Mouse (Mus musculus) cortical plate, adult 2 months (tissue): ENCODE results near the gene Shroom3. TPM values are rescaled to one million over a fixed set of nuclear protein-coding genes. Genes with fewer than 3 reads are reported as not detected.

Experiments
- H3K27ac ChIP-seq: fragments of 200-500 bp; 2 replicates; pipeline ENCODE4 v1.5.1; 2012; ENCODE audit warnings: low read length, control low read depth, inconsistent platforms; ENCODE audit not compliant: insufficient read depth
- H3K4me1 ChIP-seq: fragments of 200-500 bp; 2 replicates; pipeline ENCODE4 v1.6.1; 2011; ENCODE audit warnings: low read length; ENCODE audit not compliant: control insufficient read depth, insufficient read depth
- H3K4me3 ChIP-seq: fragments of 200-500 bp; 2 replicates; pipeline ENCODE4 v1.5.1; 2011; ENCODE audit warnings: mild to moderate bottlenecking, low read length, control low read depth; ENCODE audit not compliant: insufficient read depth
- CTCF ChIP-seq: fragments of 200-500 bp; IDR thresholded peaks from 2 replicates; pipeline ENCODE4 v1.5.1; 2011; ENCODE audit warnings: mild to moderate bottlenecking, control low read depth, low read length; ENCODE audit not compliant: insufficient read depth; ENCODE audit errors: extremely low read depth
- POLR2A ChIP-seq: fragments of 200-500 bp; IDR thresholded peaks from 2 replicates; pipeline ENCODE4 v1.6.1; 2011; ENCODE audit warnings: mild to moderate bottlenecking, low read length, control low read depth; ENCODE audit not compliant: insufficient read depth; ENCODE audit errors: extremely low read depth
- polyA plus RNA-seq: library from polyadenylated mRNA; depleted of rRNA; stranded (reverse); fragments of >200 nt; gene quantifications from 2 replicates; pipeline ENCODE4 v1.2.3, GENCODE M21; 2012

Shroom3 gene
- polyA plus RNA-seq, 1 experiment, result 1.9 TPM

GRCm38 (mm10) chr5:92875836-92876235 lies 192.6 kb downstream of the Shroom3 start:
- Histone ChIP-seq H3K4me3 (no peak overlapping the region), H3K4me1 (no peaks in the 10 kb centered on the region), H3K27ac (no peak overlapping the region)
- TF ChIP-seq POLR2A (no peak), CTCF (no peak)

DNA sequence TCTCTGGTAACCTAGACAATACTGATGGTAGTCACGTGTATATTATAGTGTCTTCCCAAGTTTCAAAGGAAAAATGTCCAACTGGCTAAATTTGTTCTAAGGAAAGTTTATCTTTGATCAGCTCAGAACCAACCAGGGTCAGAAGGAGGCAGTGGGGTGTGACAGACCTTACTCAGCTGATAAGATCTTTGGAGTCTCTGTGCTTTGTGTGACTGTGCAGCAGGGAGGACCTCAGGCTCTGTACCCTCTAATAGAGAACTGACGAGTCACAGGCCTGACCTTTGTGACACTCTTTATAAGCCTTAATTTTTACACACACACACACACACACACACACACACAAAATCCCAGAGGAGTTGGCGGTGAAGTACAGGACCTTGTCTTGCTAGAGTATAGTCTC lies 193.9 kb downstream of the Shroom3 start:
- no peaks in the 10 kb centered on the region for H3K4me1 ChIP-seq
- H3K27ac ChIP-seq, result no peak overlapping the region
- no peak overlapping the region for H3K4me3 ChIP-seq
- TF ChIP-seq POLR2A (no peak), CTCF (no peak)

- Histone ChIP-seq H3K4me1 (no peaks in the 10 kb centered on the region), H3K4me3 (no peak overlapping the region), H3K27ac (no peak overlapping the region)
- TF ChIP-seq POLR2A (no peak), CTCF (no peak)
These were observed 197.2 kb downstream of the Shroom3 start for GRCm38 (mm10) chr5:92880393-92880792.

DNA sequence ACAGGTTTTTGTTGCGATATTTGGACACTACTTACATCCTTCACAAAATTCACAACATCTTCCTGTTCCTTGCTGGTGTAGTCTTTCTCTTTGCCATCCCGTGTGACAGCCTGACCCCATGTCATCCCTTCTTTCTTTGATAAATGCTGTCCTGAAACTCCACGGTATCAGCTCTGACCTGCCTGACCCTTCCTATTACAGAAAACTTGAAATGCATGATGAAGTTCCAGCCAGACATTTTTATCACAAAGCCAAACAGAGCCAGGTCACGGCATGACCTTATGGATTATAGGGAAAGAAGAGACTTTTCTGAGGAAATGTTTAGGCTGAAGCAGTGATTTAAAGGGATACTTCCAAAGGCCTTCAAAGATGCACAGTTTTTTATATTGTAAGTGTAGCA lies 197.7 kb downstream of the Shroom3 start:
- TF ChIP-seq CTCF (no peak), POLR2A (no peak)
- Histone ChIP-seq H3K4me1 (no peaks in the 10 kb centered on the region), H3K4me3 (no peak overlapping the region), H3K27ac (no peak overlapping the region)

DNA sequence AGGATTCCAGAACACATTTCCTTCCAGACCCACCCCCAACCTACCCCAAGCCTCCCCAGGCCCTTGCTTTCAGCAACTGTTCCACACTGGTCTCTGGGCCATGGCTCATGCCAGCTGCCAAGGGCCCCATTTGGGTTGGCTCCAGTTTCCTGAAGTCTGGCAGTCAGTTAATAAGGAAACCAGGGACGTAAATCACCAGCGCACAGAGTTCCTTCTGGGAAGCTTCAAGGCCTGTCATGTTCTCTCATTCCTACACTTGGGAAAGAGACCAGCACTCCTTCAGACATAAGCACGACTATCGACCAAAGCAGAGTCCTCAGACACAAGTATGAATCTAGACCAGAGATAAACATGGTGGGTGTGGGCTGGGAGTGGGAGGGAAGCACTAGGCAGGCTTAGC lies 202.9 kb downstream of the Shroom3 start:
- Histone ChIP-seq H3K27ac (no peak overlapping the region), H3K4me3 (no peak overlapping the region), H3K4me1 (no peaks in the 10 kb centered on the region)
- TF ChIP-seq POLR2A, result no peak
- TF ChIP-seq CTCF, result no peak

- H3K27ac ChIP-seq, result no peak overlapping the region
- TF ChIP-seq CTCF (no peak), POLR2A (no peak)
- H3K4me1 ChIP-seq, result no peaks in the 10 kb centered on the region
- H3K4me3 ChIP-seq, result no peak overlapping the region
These were observed 204.3 kb downstream of the Shroom3 start for GRCm38 (mm10) chr5:92887501-92887900.

DNA sequence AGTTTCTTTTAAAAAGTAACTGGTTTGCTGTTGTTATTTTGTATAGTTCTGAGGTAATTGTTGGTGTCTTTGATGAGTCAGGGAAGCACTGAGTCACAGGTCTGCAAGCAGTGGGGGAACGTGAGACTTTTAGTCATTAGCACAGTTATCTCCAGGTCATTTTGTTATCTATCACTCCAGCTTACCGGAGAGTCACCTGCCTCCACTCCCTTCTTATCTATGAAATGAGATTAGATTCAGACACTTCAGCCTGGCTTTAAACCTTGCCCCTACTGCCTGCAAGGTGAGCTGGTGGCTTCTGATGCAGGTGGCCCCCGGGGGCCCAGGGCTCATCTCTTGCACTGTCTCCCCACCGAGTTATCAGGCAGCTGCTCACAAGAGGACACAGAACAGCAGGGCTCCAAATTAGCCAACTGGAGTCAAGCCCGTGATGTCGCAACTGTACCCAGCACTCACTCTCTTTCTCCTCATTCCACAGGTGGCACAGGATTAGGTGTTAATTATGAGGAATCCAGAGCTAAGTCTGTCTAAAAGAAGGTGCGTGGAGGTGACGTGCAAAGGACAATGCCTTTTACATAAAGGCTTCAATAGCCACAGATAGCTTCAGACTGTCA lies 205.5 kb downstream of the Shroom3 start:
- no peak for TF ChIP-seq POLR2A
- TF ChIP-seq CTCF, result no peak

GRCm38 (mm10) chr5:92890902-92891301 lies 207.7 kb downstream of the Shroom3 start:
- Histone ChIP-seq H3K4me1 (no peaks in the 10 kb centered on the region), H3K27ac (no peak overlapping the region), H3K4me3 (no peak overlapping the region)
- TF ChIP-seq CTCF (no peak), POLR2A (no peak)

More for the DNA sequence above, 205.5 kb downstream of the Shroom3 start:
- H3K4me3 ChIP-seq, result no peak overlapping the region
- no peaks in the 10 kb centered on the region for H3K4me1 ChIP-seq
- H3K27ac ChIP-seq, result no peak overlapping the region

DNA sequence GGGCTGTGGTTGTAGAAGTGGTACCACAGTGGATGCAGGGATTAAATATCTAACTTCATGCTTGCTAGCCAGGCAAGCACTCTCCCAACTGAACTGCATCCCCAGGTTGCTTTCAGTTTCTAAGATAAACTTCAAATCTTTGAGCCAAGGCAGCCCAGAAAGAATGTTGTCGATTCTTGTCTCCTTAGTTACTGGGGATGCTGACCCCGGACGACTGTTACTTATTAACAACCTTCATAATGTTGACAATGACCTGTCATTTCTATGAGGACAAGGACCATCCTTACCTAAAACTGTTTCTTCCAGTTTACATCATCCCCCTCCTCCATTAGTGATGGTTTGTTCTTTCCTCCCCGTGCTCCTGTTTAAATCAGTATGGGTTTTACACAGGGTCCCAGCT lies 210.0 kb downstream of the Shroom3 start:
- no peaks in the 10 kb centered on the region for H3K4me1 ChIP-seq
- TF ChIP-seq CTCF, result no peak
- TF ChIP-seq POLR2A, result no peak
- no peak overlapping the region for H3K4me3 ChIP-seq
- H3K27ac ChIP-seq, result no peak overlapping the region

GRCm38 (mm10) chr5:92893711-92894110 lies 210.5 kb downstream of the Shroom3 start:
- Histone ChIP-seq H3K27ac (no peak overlapping the region), H3K4me1 (no peaks in the 10 kb centered on the region), H3K4me3 (no peak overlapping the region)
- TF ChIP-seq CTCF (no peak), POLR2A (no peak)
